Mouse (Mus musculus) testis, adult 2 months (tissue): ENCODE measurements around the gene Adgrb3.

Experiments used
- CTCF ChIP-seq: fragments of 200-500 bp; IDR thresholded peaks from 2 replicates; pipeline ENCODE4 v1.5.1; 2012; ENCODE audit warnings: low read depth, mild to moderate bottlenecking, inconsistent platforms, low read length, moderate library complexity; ENCODE audit not compliant: control insufficient read depth, insufficient read depth, insufficient replicate concordance
- POLR2A ChIP-seq: fragments of 200-500 bp; IDR thresholded peaks from 2 replicates; pipeline ENCODE4 v1.6.1; 2012; ENCODE audit warnings: low read depth, mild to moderate bottlenecking, inconsistent platforms, low read length, moderate library complexity; ENCODE audit not compliant: control insufficient read depth

- no peak for TF ChIP-seq POLR2A
- TF ChIP-seq CTCF = no peak
Measured at GRCm38 (mm10) chr1:25495202-25495914, 334.1 kb downstream of the Adgrb3 start.
